Mouse (Mus musculus) neural tube, embryonic 15.5 days (tissue): ENCODE measurements at regions not wholly inside any gene's neighbourhood (a gene's known extent, or its start where the extent isn't known, plus 50 kb on each side); places are given as distances from the start of the nearest gene placed in this dataset.
A peak's percentile ranks its signal among the peaks of the same experiment; 100 is the strongest.

Experiments
- ATAC-seq: fragments of 200-750 bp; cut with Nextera tagmentation; 2 replicates; pipeline ENCODE4 v1.8.0; 2017; ENCODE audit warnings: mild to moderate bottlenecking, moderate TSS enrichment, moderate library complexity; ENCODE audit not compliant: low FRiP score
- H3K27ac ChIP-seq: fragments of 300-500 bp; sonication (generic); replicated peaks from 2 replicates; pipeline ENCODE4 v1.5.1; 2015; ENCODE audit warnings: mild to moderate bottlenecking, inconsistent platforms
- H3K27me3 ChIP-seq: fragments of 300-500 bp; sonication (generic); replicated peaks from 2 replicates; pipeline ENCODE4 v1.6.1; 2015; ENCODE audit warnings: inconsistent platforms
- H3K36me3 ChIP-seq: fragments of 300-500 bp; sonication (generic); 2 replicates; pipeline ENCODE4 v1.6.1; 2015; ENCODE audit warnings: inconsistent platforms
- H3K4me1 ChIP-seq: fragments of 300-500 bp; sonication (generic); 2 replicates; pipeline ENCODE4 v1.6.1; 2015; ENCODE audit warnings: inconsistent platforms
- H3K4me2 ChIP-seq: fragments of 300-500 bp; sonication (generic); 2 replicates; pipeline ENCODE4 v1.6.1; 2015; ENCODE audit warnings: inconsistent platforms, mild to moderate bottlenecking, moderate library complexity
- H3K4me3 ChIP-seq: fragments of 300-500 bp; sonication (generic); replicated peaks from 2 replicates; pipeline ENCODE4 v1.5.1; 2015; ENCODE audit warnings: mild to moderate bottlenecking, inconsistent platforms
- H3K9ac ChIP-seq: fragments of 300-500 bp; sonication (generic); replicated peaks from 2 replicates; pipeline ENCODE4 v1.6.1; 2015; ENCODE audit warnings: mild to moderate bottlenecking, inconsistent platforms
- H3K9me3 ChIP-seq: fragments of 300-500 bp; sonication (generic); replicated peaks from 2 replicates; pipeline ENCODE4 v1.6.1; 2016; ENCODE audit warnings: inconsistent platforms
- WGBS: fragments of 180-500 bp; shearing (Covaris S2); methylation state at CpG from one replicate; pipeline ENCODE4 v1.1.7; 2015; ENCODE audit warnings: mixed read lengths; 5-methylcytosine and 5-hydroxymethylcytosine counted together

DNA sequence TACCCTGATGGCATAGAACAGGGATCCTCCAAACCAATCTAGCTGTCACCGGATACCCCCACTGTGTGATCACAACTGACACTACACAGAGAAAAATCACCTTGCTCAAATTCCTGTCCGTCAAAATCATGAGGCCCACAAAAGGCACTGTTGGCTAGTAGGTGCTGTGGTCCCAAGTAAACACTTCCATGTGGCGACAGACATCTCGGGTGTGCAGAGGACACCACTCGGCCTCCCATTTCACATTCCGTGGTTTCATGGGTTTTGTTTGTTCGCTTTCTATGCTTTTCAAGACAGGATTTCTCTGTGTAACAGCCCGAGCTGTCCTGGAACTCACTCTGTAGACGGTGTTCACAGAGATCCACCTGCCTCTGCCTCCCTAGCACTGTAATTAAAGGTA is 162.2 kb downstream of the Tmx1 start:
- no peak overlapping the region for H3K4me3 ChIP-seq
- H3K27me3 ChIP-seq, result no peaks in the 10 kb centered on the region
- no peak overlapping the region for H3K4me2 ChIP-seq
- no peaks in the 10 kb centered on the region for H3K36me3 ChIP-seq
- WGBS, result 97% methylated on average over 9 of the region's 9 CpGs
- H3K9me3 ChIP-seq, result no peaks in the 10 kb centered on the region
- H3K4me1 ChIP-seq, result no peaks in the 10 kb centered on the region
- ATAC-seq, result no peak
- H3K9ac ChIP-seq, result no peak overlapping the region
- no peak overlapping the region for H3K27ac ChIP-seq

DNA sequence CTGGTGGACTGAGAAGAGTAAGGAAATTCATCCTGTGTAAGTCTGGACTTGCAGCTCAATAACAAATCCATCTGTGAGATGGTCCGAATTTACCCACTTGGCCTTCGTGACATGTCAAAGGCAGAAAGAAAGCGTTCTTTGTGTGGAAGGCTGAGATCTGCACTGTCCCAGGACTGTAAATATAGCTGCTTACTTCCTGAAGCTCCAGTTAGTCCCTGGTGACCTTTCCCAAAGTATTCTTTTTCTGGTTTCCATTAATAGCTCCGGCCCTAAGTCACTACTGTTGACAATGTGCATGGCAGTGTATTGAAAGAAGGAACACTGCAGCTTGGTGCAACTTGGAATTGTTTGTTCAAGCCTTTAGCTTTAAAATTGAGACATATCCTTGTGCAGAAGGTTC is 163.2 kb downstream of the Tmx1 start:
- Histone ChIP-seq H3K27me3 (no peaks in the 10 kb centered on the region), H3K4me2 (no peak overlapping the region), H3K36me3 (no peaks in the 10 kb centered on the region), H3K4me3 (no peak overlapping the region), H3K9me3 (no peaks in the 10 kb centered on the region), H3K27ac (no peak overlapping the region), H3K9ac (no peak overlapping the region), H3K4me1 (no peaks in the 10 kb centered on the region)
- ATAC-seq, result no peak
- 77% methylated on average over 4 of the region's 4 CpGs for WGBS

DNA sequence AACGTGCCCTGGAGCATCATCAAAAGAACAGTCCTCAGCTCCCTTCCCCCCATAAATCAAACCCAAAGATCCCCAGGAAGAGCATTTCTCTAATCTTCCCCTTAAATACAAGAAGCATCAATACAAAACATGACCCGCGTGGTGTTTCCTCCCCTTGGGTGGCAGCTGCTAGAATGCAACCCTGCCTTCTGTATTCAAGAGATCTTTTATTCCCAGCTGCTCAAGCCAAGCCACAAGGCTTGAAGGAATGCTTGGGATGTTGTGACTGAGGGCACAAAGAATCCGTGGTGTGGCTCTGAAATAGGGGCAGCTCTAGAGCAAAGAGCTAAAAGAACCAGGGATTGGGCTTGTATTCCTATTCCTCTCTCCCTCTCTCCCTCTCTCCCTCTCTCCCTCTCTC is 163.6 kb downstream of the Tmx1 start:
- no peaks in the 10 kb centered on the region for H3K27me3 ChIP-seq
- no peak overlapping the region for H3K27ac ChIP-seq
- no peak overlapping the region for H3K9ac ChIP-seq
- no peak for ATAC-seq
- no peaks in the 10 kb centered on the region for H3K4me1 ChIP-seq
- 34% methylated on average over 4 of the region's 4 CpGs for WGBS
- no peaks in the 10 kb centered on the region for H3K36me3 ChIP-seq
- H3K9me3 ChIP-seq, result no peaks in the 10 kb centered on the region
- H3K4me2 ChIP-seq, result no peak overlapping the region
- H3K4me3 ChIP-seq, result no peak overlapping the region

DNA sequence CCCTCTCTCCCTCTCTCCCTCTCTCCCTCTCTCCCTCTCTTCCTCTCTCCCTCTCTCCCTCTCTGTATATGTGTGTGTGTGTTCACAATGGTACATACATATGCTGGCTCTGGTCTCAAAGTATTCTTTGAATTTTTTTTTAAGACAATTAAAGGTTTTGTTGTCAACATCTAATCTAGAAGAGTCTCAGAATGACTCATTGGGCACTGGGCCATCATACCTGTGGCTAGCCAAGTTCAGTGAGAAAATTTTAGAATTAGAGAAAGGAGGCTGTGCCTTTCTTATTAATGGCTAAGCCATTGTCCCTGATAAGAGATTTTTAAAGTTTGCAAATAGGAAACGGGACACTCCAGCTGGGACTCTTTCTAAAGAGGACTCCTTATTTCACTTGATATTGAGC is 164.1 kb downstream of the Tmx1 start:
- no peak overlapping the region for H3K9ac ChIP-seq
- no peak for ATAC-seq
- H3K4me1 ChIP-seq, result no peaks in the 10 kb centered on the region
- H3K4me3 ChIP-seq, result no peak overlapping the region
- no peaks in the 10 kb centered on the region for H3K9me3 ChIP-seq
- no peak overlapping the region for H3K27ac ChIP-seq
- H3K27me3 ChIP-seq, result no peaks in the 10 kb centered on the region
- no peaks in the 10 kb centered on the region for H3K36me3 ChIP-seq
- 88% methylated on average over 1 of the region's 1 CpGs for WGBS
- H3K4me2 ChIP-seq, result no peak overlapping the region

DNA sequence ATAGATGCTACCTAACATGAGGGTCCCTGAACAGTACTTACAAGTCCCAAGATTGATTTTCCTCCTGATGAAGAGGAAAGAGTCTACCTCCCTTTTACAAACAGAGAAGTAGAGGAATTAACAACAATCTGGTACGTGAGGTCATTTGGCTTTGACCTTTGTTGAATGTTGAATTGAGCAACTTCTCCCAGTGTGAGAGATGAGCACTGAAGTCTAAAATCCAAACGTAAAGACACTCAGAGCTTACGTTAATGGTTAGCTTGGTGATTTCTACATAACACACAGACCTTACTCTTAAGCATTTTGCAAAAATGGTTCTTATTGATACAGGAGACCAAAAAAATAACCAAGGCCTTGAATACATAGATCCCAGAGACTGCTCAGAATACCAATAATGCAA is 165.1 kb downstream of the Tmx1 start:
- no peak for ATAC-seq
- no peaks in the 10 kb centered on the region for H3K4me1 ChIP-seq
- H3K4me3 ChIP-seq, result no peak overlapping the region
- no peak overlapping the region for H3K9ac ChIP-seq
- H3K27ac ChIP-seq, result no peak overlapping the region
- H3K9me3 ChIP-seq, result no peaks in the 10 kb centered on the region
- no peaks in the 10 kb centered on the region for H3K36me3 ChIP-seq
- WGBS, result 82% methylated on average over 3 of the region's 3 CpGs
- H3K27me3 ChIP-seq, result no peaks in the 10 kb centered on the region
- no peak overlapping the region for H3K4me2 ChIP-seq

DNA sequence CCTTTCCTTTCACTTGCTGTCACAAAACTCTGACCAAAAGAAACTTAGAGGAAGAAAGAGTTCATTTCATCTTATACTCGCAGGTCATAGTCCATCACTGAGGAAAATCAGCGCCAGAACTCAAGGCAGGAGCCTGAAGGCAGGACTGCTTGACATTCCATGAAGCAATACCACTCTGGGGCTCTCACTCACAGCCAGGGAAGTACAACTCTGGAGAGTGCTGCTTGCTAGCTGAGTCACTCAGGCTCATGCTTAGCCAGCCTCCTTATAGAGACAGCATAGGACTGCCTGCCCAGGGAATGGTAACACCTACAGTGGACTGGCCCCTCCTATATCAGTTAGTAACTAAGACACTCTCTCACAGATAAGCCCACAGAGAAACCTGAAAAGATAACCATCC is 166.5 kb downstream of the Tmx1 start:
- ATAC-seq, result no peak
- Histone ChIP-seq H3K27me3 (no peaks in the 10 kb centered on the region), H3K27ac (no peak overlapping the region), H3K36me3 (no peaks in the 10 kb centered on the region), H3K9me3 (no peaks in the 10 kb centered on the region), H3K4me2 (no peak overlapping the region), H3K4me3 (no peak overlapping the region), H3K4me1 (no peaks in the 10 kb centered on the region), H3K9ac (no peak overlapping the region)
- WGBS, result 84% methylated on average over 2 of the region's 2 CpGs

DNA sequence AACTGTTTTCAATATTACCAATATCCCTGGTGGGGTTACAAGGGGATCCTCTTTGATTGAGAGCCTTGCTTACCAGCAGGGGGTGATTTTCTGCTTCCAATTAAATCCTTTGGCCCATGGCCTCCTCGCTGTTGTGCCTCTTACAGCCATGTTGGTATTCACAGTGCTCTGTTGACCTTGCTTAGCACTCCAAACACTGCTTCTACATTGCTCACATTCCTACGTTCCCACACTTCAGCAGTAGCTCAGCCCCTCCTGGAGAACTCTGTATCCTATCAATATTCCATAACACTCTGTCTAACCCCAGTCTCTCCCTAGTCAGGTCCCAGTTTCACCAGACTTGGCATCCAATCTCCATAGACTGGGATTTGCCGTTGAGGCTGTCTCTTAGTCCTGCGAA is 169.1 kb downstream of the Tmx1 start:
- WGBS, result 81% methylated on average over 4 of the region's 4 CpGs
- Histone ChIP-seq H3K36me3 (no peaks in the 10 kb centered on the region), H3K9ac (no peak overlapping the region), H3K9me3 (no peaks in the 10 kb centered on the region), H3K4me1 (no peaks in the 10 kb centered on the region), H3K27ac (no peak overlapping the region), H3K27me3 (no peaks in the 10 kb centered on the region), H3K4me2 (no peak overlapping the region), H3K4me3 (no peak overlapping the region)
- no peak for ATAC-seq

DNA sequence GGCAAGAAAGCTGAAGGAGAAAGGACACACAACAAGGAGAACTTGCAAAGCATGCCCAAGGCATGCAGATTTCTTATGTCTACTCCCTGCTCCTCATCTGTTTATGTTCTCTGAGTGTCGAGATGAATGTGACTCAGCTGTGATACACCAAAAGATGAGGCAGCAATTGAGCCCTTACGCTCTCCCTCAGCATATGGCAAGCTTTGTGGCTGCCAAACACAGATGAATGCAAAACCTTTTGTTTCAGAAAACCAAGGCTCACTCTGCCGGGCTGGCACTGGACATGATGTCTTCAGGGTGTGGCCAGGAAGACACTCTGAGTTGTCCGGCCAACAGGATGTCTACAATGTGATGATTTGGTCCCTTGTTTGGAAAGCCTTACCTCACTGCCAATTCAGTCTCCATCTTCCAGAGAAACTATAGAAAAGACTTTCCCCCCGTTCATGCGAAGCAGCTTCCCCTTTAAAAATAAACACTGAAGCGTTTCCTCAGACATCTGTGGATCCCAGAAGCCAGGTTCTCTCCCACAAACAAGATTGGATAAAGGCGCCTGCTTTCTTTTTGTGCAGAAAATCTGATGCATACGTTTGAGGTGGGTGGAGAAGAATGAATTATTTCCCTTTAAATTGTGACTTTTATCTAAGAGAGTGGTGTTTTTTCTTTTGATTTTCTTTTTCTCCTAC is 171.5 kb downstream of the Tmx1 start:
- no peak overlapping the region for H3K4me2 ChIP-seq
- no peaks in the 10 kb centered on the region for H3K9me3 ChIP-seq
- H3K27me3 ChIP-seq, result no peaks in the 10 kb centered on the region
- no peak overlapping the region for H3K27ac ChIP-seq
- WGBS, result 71% methylated on average over 9 of the region's 9 CpGs
- no peak overlapping the region for H3K9ac ChIP-seq
- ATAC-seq, result no peak
- peaks cover 10% of the 10 kb centered on the region; the same call in 1 of the 2 replicates for H3K4me1 ChIP-seq
- H3K36me3 ChIP-seq, result no peaks in the 10 kb centered on the region
- H3K4me3 ChIP-seq, result no peak overlapping the region

DNA sequence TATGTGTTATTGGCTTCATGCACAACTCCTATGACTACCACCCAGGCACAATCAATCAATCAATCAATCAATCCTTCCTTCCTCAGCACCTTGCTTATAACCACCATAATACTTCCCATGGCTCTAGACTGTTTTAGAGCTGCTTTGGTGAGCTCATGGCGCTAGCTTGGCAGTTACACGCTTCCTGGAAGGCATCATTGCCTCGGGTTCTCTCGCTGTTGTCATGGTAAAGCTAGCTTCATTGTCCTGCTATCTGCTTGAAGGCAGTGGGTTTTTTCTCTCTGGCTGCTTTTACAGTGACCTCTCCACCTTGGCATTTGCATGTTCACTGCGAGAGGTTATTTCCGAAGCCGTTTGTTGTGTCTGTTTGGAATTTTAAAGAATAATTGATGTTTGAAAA is 174.7 kb downstream of the Tmx1 start:
- no peak for ATAC-seq

DNA sequence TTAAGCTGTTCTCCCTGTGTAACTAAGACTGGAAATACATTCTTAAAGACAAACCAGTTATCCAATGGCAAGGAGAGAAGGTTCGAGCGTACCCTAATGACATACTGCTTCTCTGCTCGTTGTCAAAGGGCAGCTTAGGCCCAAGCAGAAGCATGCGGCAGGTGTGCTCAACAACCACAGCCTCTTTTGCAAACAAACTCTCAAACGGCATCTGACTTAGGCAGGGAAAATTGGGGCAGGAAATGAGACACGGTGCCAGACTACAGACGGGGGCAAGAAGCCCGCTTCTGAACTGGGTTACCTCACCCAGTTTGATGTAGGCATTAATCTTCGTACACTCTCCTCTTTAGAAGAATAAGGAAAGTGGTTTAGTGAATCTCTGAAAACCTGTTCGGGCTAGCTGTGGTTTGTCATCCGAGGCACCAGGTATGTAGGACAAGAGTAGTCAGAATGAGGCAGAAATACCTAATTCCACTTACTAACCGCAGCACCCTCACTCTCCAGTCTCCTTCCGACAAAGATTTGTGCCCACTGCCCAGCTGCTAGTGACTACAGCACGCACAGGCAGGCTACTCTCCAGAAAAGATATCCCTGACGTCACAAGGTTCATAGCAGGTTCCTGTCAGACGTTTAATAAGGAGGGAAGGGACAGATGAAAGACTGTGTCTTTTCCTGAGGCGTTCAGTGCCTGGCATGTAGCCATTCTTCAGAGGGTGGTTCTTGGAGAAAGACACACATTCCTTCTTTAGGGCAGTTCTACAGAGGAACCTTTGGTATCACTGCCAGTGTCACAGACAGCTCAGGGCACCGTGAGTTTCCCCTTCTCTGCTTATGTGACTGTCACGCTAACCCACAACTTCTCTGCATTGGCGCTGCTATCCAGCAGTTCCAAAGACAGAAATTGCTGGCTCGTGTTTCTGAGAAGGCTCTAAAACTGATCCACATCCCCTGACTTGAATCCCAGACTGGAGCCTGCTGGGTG is 175.8 kb downstream of the Tmx1 start:
- Histone ChIP-seq H3K4me1 (peaks cover 13% of the 10 kb centered on the region), H3K27me3 (no peaks in the 10 kb centered on the region), H3K9me3 (no peaks in the 10 kb centered on the region), H3K27ac (no peak overlapping the region), H3K4me3 (no peak overlapping the region), H3K4me2 (no peak overlapping the region), H3K36me3 (no peaks in the 10 kb centered on the region), H3K9ac (no peak overlapping the region)
- ATAC-seq, result no peak
- WGBS, result 77% methylated on average over 21 of the region's 21 CpGs

More for the DNA sequence above, 174.7 kb downstream of the Tmx1 start:
- 0 out of 2 replicates have a peak overlapping the region, but pooled peaks have one; percentile 23 for H3K27ac ChIP-seq
- H3K4me1 ChIP-seq, result peaks cover 10% of the 10 kb centered on the region; the same call in 1 of the 2 replicates
- H3K9ac ChIP-seq, result no peak overlapping the region
- no peaks in the 10 kb centered on the region for H3K9me3 ChIP-seq
- no peaks in the 10 kb centered on the region for H3K36me3 ChIP-seq
- H3K27me3 ChIP-seq, result no peaks in the 10 kb centered on the region
- H3K4me2 ChIP-seq, result no peak overlapping the region
- no peak overlapping the region for H3K4me3 ChIP-seq
- WGBS, result 46% methylated on average over 7 of the region's 7 CpGs

DNA sequence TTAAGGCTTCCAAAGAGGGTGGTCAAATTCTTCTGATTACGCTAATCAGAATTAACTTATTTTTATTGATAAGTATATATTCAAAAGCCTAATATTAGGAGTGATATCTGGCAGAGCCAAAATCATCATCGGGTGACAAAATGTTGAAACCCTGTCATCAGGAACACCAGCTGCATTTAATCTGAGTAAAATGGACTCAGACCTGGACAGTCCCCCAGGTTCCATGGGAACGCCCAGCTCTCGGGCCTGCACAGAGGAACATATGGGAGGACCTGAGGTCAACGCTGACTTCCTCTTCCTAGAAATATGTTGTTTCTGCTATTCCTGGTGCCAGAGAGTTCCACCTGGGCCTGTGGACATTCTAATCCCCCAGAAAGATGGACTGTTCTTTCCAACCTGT is 176.5 kb downstream of the Tmx1 start:
- H3K27ac ChIP-seq, result no peak overlapping the region
- 95% methylated on average over 5 of the region's 5 CpGs for WGBS
- no peak for ATAC-seq
- H3K9ac ChIP-seq, result no peak overlapping the region
- no peak overlapping the region for H3K4me3 ChIP-seq
- peaks cover 13% of the 10 kb centered on the region for H3K4me1 ChIP-seq
- H3K27me3 ChIP-seq, result no peaks in the 10 kb centered on the region
- H3K4me2 ChIP-seq, result no peak overlapping the region
- no peaks in the 10 kb centered on the region for H3K36me3 ChIP-seq
- no peaks in the 10 kb centered on the region for H3K9me3 ChIP-seq

DNA sequence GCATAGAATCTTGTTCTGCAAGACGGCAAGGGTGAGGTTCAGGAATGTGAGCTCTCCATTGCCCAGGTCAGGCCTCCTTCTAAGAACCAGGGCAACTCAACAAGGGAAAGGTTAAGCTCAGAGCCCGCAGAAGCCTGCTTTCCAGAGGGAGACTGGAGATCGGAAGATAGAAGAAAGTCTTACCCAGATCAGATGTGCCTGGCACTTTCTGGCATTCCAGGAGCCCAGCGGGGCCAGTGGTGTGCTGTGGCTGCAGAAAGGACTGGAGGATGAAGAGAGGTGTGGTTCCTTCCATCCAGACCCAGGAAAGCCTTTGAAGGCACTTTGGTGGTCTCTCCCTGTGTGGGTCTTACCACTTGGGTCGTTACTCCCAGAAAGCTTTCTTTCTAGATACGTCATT is 178.4 kb downstream of the Tmx1 start:
- no peaks in the 10 kb centered on the region for H3K9me3 ChIP-seq
- H3K9ac ChIP-seq, result no peak overlapping the region
- no peak overlapping the region for H3K27ac ChIP-seq
- H3K4me3 ChIP-seq, result no peak overlapping the region
- H3K27me3 ChIP-seq, result no peaks in the 10 kb centered on the region
- 86% methylated on average over 6 of the region's 6 CpGs for WGBS
- ATAC-seq, result no peak
- H3K4me2 ChIP-seq, result no peak overlapping the region
- peaks cover 13% of the 10 kb centered on the region for H3K4me1 ChIP-seq
- no peaks in the 10 kb centered on the region for H3K36me3 ChIP-seq
